Mouse (Mus musculus): ENCODE results near the gene Rbfox3. TPM values are rescaled to one million over a fixed set of nuclear protein-coding genes. Genes with fewer than 3 reads are reported as not detected.

The Rbfox3 gene
- polyA plus RNA-seq, 1 experiment, result 0.51 TPM

DNA sequence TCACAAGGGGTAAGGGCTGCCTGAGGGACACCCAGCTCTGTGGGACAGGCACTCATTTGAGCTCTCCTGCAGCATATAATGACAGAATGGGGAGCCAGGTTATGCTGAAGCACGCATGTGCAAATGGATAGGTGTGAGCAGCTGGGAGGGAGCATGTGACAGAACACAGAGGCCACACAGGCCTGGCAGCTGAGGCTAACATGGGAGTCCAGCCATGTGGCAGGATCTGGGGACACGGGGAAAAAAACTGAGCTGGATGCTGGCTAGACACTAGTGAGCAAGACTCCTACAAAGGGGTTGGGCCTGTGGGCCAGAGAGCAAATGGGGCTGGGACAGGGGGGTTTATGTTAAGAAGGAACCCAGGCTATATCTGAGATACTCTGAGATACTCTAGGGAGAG, 141.9 kb downstream of the Rbfox3 start:
- 69% methylated on average over 2 of the region's 2 CpGs for WGBS
- TF ChIP-seq POLR2A (IDR thresholded peaks at IDR 0.05; ENCODE audit: low read depth, low read length), result no peak
- no peak for TF ChIP-seq CTCF (IDR thresholded peaks at IDR 0.05; ENCODE audit: extremely low read depth, insufficient read depth, insufficient read length, insufficient replicate concordance)

GRCm38 (mm10) chr11:118768441-118768840, 143.0 kb downstream of the Rbfox3 start:
- Histone ChIP-seq H3K4me3 (ENCODE audit: extremely low read depth, insufficient read depth, insufficient read length) (no peak overlapping the region), H3K4me1 (ENCODE audit: control insufficient read depth, insufficient read depth, insufficient read length) (no peaks in the 10 kb centered on the region), H3K27me3 (ENCODE audit: control insufficient read depth, insufficient read depth, low read length) (no peaks in the 10 kb centered on the region), H3K27ac (ENCODE audit: insufficient read depth, low read length) (no peak overlapping the region), H3K36me3 (ENCODE audit: control insufficient read depth, insufficient read depth, low read length) (no peaks in the 10 kb centered on the region)
- 65% methylated on average over 3 of the region's 3 CpGs for WGBS
- DNase-seq (ENCODE audit: low read depth in 1 of 2, low spot score in 2 of 2), result no peak
- no peak for TF ChIP-seq CTCF (IDR thresholded peaks at IDR 0.05; ENCODE audit: extremely low read depth, insufficient read depth, insufficient read length, insufficient replicate concordance)

More for the DNA sequence above, 141.9 kb downstream of the Rbfox3 start:
- DNase-seq (ENCODE audit: low read depth in 1 of 2, low spot score in 2 of 2), result no peak
- Histone ChIP-seq H3K36me3 (ENCODE audit: control insufficient read depth, insufficient read depth, low read length) (no peaks in the 10 kb centered on the region), H3K4me1 (ENCODE audit: control insufficient read depth, insufficient read depth, insufficient read length) (no peaks in the 10 kb centered on the region), H3K27ac (ENCODE audit: insufficient read depth, low read length) (no peak overlapping the region), H3K4me3 (ENCODE audit: extremely low read depth, insufficient read depth, insufficient read length) (no peak overlapping the region), H3K27me3 (ENCODE audit: control insufficient read depth, insufficient read depth, low read length) (no peaks in the 10 kb centered on the region)

- no peak for DNase-seq (ENCODE audit: low read depth in 1 of 2, low spot score in 2 of 2)
- TF ChIP-seq POLR2A (IDR thresholded peaks at IDR 0.05; ENCODE audit: low read depth, low read length), result no peak
- no peak for TF ChIP-seq CTCF (IDR thresholded peaks at IDR 0.05; ENCODE audit: extremely low read depth, insufficient read depth, insufficient read length, insufficient replicate concordance)
- Histone ChIP-seq H3K36me3 (ENCODE audit: control insufficient read depth, insufficient read depth, low read length) (no peaks in the 10 kb centered on the region), H3K27ac (ENCODE audit: insufficient read depth, low read length) (no peak overlapping the region), H3K27me3 (ENCODE audit: control insufficient read depth, insufficient read depth, low read length) (no peaks in the 10 kb centered on the region), H3K4me1 (ENCODE audit: control insufficient read depth, insufficient read depth, insufficient read length) (no peaks in the 10 kb centered on the region), H3K4me3 (ENCODE audit: extremely low read depth, insufficient read depth, insufficient read length) (no peak overlapping the region)
- WGBS, result 63% methylated on average over 4 of the region's 4 CpGs
These were observed 144.0 kb downstream of the Rbfox3 start for GRCm38 (mm10) chr11:118767411-118767810.

DNA sequence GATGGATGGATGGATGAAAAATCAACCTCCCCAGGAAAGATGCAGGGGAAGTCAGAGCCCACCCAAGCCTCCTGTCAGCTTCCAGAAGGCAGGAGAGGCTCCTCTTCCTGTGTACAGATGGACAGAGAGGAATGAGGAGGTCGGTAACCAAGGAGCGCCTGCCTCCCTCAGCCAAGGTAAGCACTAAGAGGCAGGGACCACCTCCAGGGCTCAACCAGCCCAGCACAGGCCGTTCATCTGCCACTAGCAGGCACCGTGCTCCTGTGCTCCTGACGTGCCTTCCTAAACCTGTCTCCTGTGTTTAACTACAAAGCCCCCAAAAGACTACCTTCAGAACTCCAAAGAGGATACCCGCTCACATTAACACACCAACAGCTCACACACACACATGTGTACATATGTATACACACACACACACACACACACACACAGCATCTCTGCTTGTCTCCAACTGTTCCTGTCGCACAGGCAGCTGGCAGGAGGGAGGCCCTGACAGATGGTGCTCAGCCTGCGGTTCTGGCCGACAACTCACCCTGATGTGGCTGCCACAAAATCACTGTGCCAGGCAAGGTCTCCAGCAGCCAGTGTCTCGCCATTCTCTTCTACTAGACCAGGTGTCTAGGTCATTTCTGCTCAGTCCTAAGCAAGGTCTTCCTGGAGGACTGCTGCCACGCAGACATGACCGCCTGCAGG, 151.0 kb downstream of the Rbfox3 start:
- no peaks in the 10 kb centered on the region for H3K27me3 ChIP-seq (ENCODE audit: control insufficient read depth, insufficient read depth, low read length)
- H3K4me3 ChIP-seq (ENCODE audit: extremely low read depth, insufficient read depth, insufficient read length), result no peak overlapping the region
- 85% methylated on average over 12 of the region's 12 CpGs for WGBS
- H3K36me3 ChIP-seq (ENCODE audit: control insufficient read depth, insufficient read depth, low read length), result no peaks in the 10 kb centered on the region
- H3K4me1 ChIP-seq (ENCODE audit: control insufficient read depth, insufficient read depth, insufficient read length), result no peaks in the 10 kb centered on the region
- no peak for TF ChIP-seq POLR2A (IDR thresholded peaks at IDR 0.05; ENCODE audit: low read depth, low read length)
- TF ChIP-seq CTCF (IDR thresholded peaks at IDR 0.05; ENCODE audit: extremely low read depth, insufficient read depth, insufficient read length, insufficient replicate concordance), result no peak
- DNase-seq (ENCODE audit: low read depth in 1 of 2, low spot score in 2 of 2), result no peak
- H3K27ac ChIP-seq (ENCODE audit: insufficient read depth, low read length), result no peak overlapping the region

DNA sequence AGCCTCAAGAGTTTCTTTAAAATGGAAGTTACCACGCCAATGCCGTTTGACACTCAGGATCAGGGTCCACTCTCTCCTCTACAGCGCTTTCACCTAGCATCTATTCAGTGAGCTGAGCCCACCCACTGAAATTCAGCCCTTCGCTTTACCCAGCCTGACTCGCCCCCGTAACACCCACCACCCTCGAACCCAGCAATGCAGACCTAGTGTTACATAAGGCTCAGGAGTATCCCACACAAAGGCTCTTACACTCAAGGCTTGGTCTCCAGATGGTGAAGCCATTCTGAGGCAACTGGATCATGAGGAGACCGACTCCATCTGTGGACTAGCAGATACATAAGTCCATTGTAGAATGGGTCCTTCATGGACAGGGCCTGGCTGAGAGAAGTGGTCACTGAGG, 152.2 kb downstream of the Rbfox3 start:
- Histone ChIP-seq H3K36me3 (ENCODE audit: control insufficient read depth, insufficient read depth, low read length) (no peaks in the 10 kb centered on the region), H3K27me3 (ENCODE audit: control insufficient read depth, insufficient read depth, low read length) (no peaks in the 10 kb centered on the region), H3K4me3 (ENCODE audit: extremely low read depth, insufficient read depth, insufficient read length) (no peak overlapping the region), H3K4me1 (ENCODE audit: control insufficient read depth, insufficient read depth, insufficient read length) (no peaks in the 10 kb centered on the region), H3K27ac (ENCODE audit: insufficient read depth, low read length) (no peak overlapping the region)
- 84% methylated on average over 8 of the region's 8 CpGs for WGBS
- TF ChIP-seq CTCF (IDR thresholded peaks at IDR 0.05; ENCODE audit: extremely low read depth, insufficient read depth, insufficient read length, insufficient replicate concordance) (no peak), POLR2A (IDR thresholded peaks at IDR 0.05; ENCODE audit: low read depth, low read length) (no peak)
- no peak for DNase-seq (ENCODE audit: low read depth in 1 of 2, low spot score in 2 of 2)

DNA sequence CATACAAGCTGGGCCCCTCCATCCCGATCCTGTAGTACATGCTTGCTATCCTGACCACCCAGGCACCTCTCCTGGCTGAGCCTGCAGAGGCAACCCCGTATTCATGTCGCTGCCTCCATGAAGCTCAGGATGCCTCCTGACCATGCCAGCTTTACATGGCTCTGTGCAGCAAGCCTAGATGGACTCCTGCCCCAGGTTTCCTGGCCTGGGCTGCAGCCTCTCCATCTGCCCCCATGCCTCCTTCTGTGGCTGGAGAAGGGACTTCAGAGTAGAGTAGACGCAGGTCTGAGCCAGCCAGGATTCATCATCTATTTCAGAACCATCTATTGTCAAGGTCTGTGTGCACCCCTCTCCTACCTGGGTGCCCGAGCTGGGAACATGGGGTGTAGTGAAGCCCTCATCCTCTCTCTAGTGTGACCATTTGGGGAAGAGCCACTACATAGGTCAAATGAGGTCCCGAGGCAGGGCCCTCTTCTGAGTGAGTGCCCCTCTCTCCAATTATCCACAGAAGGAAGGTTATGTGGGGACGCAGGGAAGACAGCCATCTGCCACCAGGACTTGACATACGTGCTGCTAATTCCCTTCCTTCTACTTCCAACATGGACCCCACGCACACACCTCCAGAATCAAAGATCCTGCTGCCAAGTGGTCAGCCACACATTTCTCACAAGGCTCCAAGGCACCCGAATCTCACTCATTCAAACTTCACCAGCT, 153.0 kb downstream of the Rbfox3 start:
- 84% methylated on average over 10 of the region's 10 CpGs for WGBS

DNA sequence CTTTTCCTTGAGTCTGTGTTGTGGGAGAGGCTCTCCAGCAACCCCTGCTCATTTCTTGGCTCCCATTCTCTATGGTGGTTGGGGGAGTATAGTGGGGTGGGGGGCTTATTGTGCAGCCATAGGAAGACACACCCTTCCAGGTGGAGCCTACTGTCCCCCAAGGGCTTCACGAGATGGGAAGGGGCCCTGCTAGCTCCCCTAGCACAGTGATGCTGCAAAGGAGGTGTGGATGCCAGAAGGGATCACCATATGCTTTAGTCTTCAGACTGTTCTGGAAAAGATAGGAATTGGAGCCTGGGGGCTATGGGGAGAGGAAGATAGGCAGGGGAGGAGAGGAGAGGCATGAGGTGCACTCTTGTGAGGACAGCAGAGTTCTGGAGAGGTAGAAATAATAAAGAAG, 153.9 kb downstream of the Rbfox3 start:
- Histone ChIP-seq H3K27ac (ENCODE audit: insufficient read depth, low read length) (no peak overlapping the region), H3K4me1 (ENCODE audit: control insufficient read depth, insufficient read depth, insufficient read length) (no peaks in the 10 kb centered on the region), H3K36me3 (ENCODE audit: control insufficient read depth, insufficient read depth, low read length) (no peaks in the 10 kb centered on the region), H3K4me3 (ENCODE audit: extremely low read depth, insufficient read depth, insufficient read length) (no peak overlapping the region), H3K27me3 (ENCODE audit: control insufficient read depth, insufficient read depth, low read length) (no peaks in the 10 kb centered on the region)
- TF ChIP-seq POLR2A (IDR thresholded peaks at IDR 0.05; ENCODE audit: low read depth, low read length) (no peak), CTCF (IDR thresholded peaks at IDR 0.05; ENCODE audit: extremely low read depth, insufficient read depth, insufficient read length, insufficient replicate concordance) (no peak)
- DNase-seq (ENCODE audit: low read depth in 1 of 2, low spot score in 2 of 2), result no peak
- 91% methylated on average over 1 of the region's 1 CpGs for WGBS

More for the DNA sequence above, 153.0 kb downstream of the Rbfox3 start:
- Histone ChIP-seq H3K4me3 (ENCODE audit: extremely low read depth, insufficient read depth, insufficient read length) (no peak overlapping the region), H3K27me3 (ENCODE audit: control insufficient read depth, insufficient read depth, low read length) (no peaks in the 10 kb centered on the region), H3K4me1 (ENCODE audit: control insufficient read depth, insufficient read depth, insufficient read length) (no peaks in the 10 kb centered on the region), H3K27ac (ENCODE audit: insufficient read depth, low read length) (no peak overlapping the region), H3K36me3 (ENCODE audit: control insufficient read depth, insufficient read depth, low read length) (no peaks in the 10 kb centered on the region)
- TF ChIP-seq CTCF (IDR thresholded peaks at IDR 0.05; ENCODE audit: extremely low read depth, insufficient read depth, insufficient read length, insufficient replicate concordance) (no peak), POLR2A (IDR thresholded peaks at IDR 0.05; ENCODE audit: low read depth, low read length) (no peak)
- DNase-seq (ENCODE audit: low read depth in 1 of 2, low spot score in 2 of 2), result no peak
